Mouse (Mus musculus) forebrain, embryonic 11.5 days (tissue): ENCODE measurements at regions not wholly inside any gene's neighbourhood (a gene's known extent, or its start where the extent isn't known, plus 50 kb on each side); places are given as distances from the start of the nearest gene placed in this dataset.

Experiments
- ATAC-seq: fragments of 200-750 bp; cut with Nextera tagmentation; replicated peaks from 2 replicates; pipeline ENCODE4 v1.8.0; 2017; ENCODE audit warnings: moderate TSS enrichment; ENCODE audit not compliant: low FRiP score
- DNase-seq: peaks from one replicate; pipeline ENCODE4 v3.0.0-alpha.2; 2017; ENCODE audit warnings: low spot score
- H3K27ac ChIP-seq: fragments of 300-500 bp; sonication (generic); 2 replicates; pipeline ENCODE4 v1.5.1; 2014; ENCODE audit warnings: low read depth, low read length
- H3K27me3 ChIP-seq: fragments of 300-500 bp; sonication (generic); 2 replicates; pipeline ENCODE4 v1.6.1; 2014; ENCODE audit warnings: mild to moderate bottlenecking, low read length, mixed read lengths; ENCODE audit not compliant: control insufficient read depth, insufficient read depth
- H3K36me3 ChIP-seq: fragments of 300-500 bp; sonication (generic); 2 replicates; pipeline ENCODE4 v1.6.1; 2014; ENCODE audit warnings: mild to moderate bottlenecking, low read length, moderate library complexity, mixed read lengths; ENCODE audit not compliant: control insufficient read depth, insufficient read depth
- H3K4me1 ChIP-seq: fragments of 300-500 bp; sonication (generic); replicated peaks from 2 replicates; pipeline ENCODE4 v1.6.1; 2014; ENCODE audit warnings: low read length, mixed read lengths; ENCODE audit not compliant: control insufficient read depth, insufficient read depth
- H3K4me2 ChIP-seq: fragments of 300-500 bp; sonication (generic); 2 replicates; pipeline ENCODE4 v1.6.1; 2014; ENCODE audit warnings: low read depth, mild to moderate bottlenecking, low read length, moderate library complexity, mixed read lengths; ENCODE audit not compliant: severe bottlenecking
- H3K4me3 ChIP-seq: fragments of 300-500 bp; sonication (generic); 2 replicates; pipeline ENCODE4 v1.5.1; 2014; ENCODE audit warnings: low read depth, low read length
- H3K9ac ChIP-seq: fragments of 300-500 bp; sonication (generic); 2 replicates; pipeline ENCODE4 v1.6.1; 2014; ENCODE audit warnings: low read length
- H3K9me3 ChIP-seq: fragments of 300-500 bp; sonication (generic); 2 replicates; pipeline ENCODE4 v1.6.1; 2016; ENCODE audit warnings: low read length, mixed read lengths; ENCODE audit not compliant: control insufficient read depth
- WGBS: fragments of 180-500 bp; shearing (Covaris S2); extraction: QIAGEN DNeasy Blood & Tissue Kit; methylation state at CpG from one replicate; pipeline ENCODE4 v1.1.7; 2014; 5-methylcytosine and 5-hydroxymethylcytosine counted together

GRCm38 (mm10) chr17:16311914-16312313 lies 481.1 kb upstream of the Rgmb start:
- Histone ChIP-seq H3K36me3 (no peaks in the 10 kb centered on the region), H3K4me3 (no peak overlapping the region), H3K9me3 (no peaks in the 10 kb centered on the region), H3K27ac (no peak overlapping the region), H3K4me2 (no peak overlapping the region), H3K4me1 (no peaks in the 10 kb centered on the region), H3K27me3 (no peaks in the 10 kb centered on the region), H3K9ac (no peak overlapping the region)
- ATAC-seq (no peak), DNase-seq (no peak)
- WGBS = 88% methylated on average over 3 of the region's 3 CpGs

- Histone ChIP-seq H3K4me3 (no peak overlapping the region), H3K36me3 (no peaks in the 10 kb centered on the region), H3K4me1 (no peaks in the 10 kb centered on the region), H3K27ac (no peak overlapping the region), H3K9me3 (no peaks in the 10 kb centered on the region), H3K9ac (no peak overlapping the region), H3K27me3 (no peaks in the 10 kb centered on the region), H3K4me2 (no peak overlapping the region)
- ATAC-seq = no peak
- DNase-seq = no peak
- WGBS = 90% methylated on average over 9 of the region's 9 CpGs
Observed at GRCm38 (mm10) chr17:16311196-16311873, 480.5 kb upstream of the Rgmb start.

DNA sequence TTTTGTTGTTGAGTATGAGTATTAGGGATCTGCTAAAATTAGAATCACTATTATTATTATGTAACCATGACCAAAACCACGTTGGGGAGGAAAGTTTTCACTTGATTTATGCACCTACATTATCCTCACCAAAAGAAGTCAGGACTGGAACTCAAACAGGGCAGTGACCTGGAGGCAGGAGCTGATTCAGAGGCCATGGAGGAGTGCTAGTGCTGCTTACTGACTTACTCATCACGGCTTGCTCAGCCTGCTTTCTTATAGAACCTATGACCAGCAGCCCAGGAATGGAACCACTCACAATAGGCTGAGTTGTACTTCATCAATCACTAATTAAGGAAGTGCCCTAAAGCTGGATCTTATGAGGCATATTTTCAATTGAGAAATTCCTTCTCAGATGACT lies 470.9 kb upstream of the Rgmb start:
- Histone ChIP-seq H3K9ac (no peak overlapping the region), H3K4me3 (no peak overlapping the region), H3K4me2 (no peak overlapping the region), H3K36me3 (no peaks in the 10 kb centered on the region), H3K4me1 (no peaks in the 10 kb centered on the region), H3K9me3 (no peaks in the 10 kb centered on the region), H3K27ac (no peak overlapping the region), H3K27me3 (no peaks in the 10 kb centered on the region)
- DNase-seq = no peak
- WGBS = 61% methylated on average over 2 of the region's 2 CpGs
- no peak for ATAC-seq

DNA sequence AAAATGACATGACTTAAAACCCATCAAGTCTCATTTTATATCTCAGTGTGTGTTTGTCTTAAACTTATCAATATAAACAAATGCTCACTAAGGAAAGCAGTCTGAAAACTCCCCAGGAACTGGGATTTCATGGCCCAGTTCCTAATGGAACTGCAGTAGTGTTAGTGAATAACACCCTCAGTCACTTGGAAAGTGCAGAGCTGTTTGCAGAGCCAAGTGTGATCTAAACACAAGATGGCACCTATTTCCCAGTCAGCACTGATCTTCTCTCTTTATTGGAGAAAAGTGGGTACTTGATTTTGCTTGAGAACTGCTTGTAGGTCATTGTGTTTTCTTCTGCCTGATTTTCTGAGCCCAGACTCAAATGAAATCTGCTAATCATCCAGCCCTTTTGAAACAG lies 467.7 kb upstream of the Rgmb start:
- DNase-seq (no peak), ATAC-seq (no peak)
- H3K9ac ChIP-seq = no peak overlapping the region
- H3K9me3 ChIP-seq = no peaks in the 10 kb centered on the region
- no peaks in the 10 kb centered on the region for H3K27me3 ChIP-seq
- H3K4me1 ChIP-seq = no peaks in the 10 kb centered on the region
- H3K4me3 ChIP-seq = no peak overlapping the region
- H3K27ac ChIP-seq = no peak overlapping the region
- H3K36me3 ChIP-seq = no peaks in the 10 kb centered on the region
- no peak overlapping the region for H3K4me2 ChIP-seq
